ENCODE assay signal across 20 mouse cellular contexts in genomic region chr11:102179836-102180235, GRCm38 (mm10). TPM values are rescaled to one million over a fixed set of nuclear protein-coding genes. Genes with fewer than 3 reads are reported as not detected.
"Had no signal": no experiment of that assay in that cellular context is flagged by ENCODE, and none has a peak within 500 bp of the region (broad histone marks: within the 10 kb centered on the region; RNA-seq: fewer than 3 reads in every experiment).

No protein-coding gene starts in this region.

- DNase-seq: kidney, adult 18-20 months; kidney, postnatal 36 days; layer of hippocampus, adult 9-11 months; lung, adult 2 months; lung, postnatal 10 days; right cerebral cortex, postnatal 14 days; thymus, adult 2 months; thymus, postnatal 36 days had no signal

- H3K9me3 ChIP-seq: limb, embryonic 12.5 days; liver, embryonic 15.5 days; megakaryocyte, embryonic 14.5 days; midbrain, embryonic 15.5 days; neural tube, embryonic 12.5 days; stomach, embryonic 15.5 days had no signal

- H3K4me3 ChIP-seq: limb, embryonic 12.5 days; liver, embryonic 15.5 days; megakaryocyte, embryonic 14.5 days; midbrain, embryonic 15.5 days; neural tube, embryonic 12.5 days; stomach, embryonic 15.5 days had no signal

- ATAC-seq: midbrain, embryonic 15.5 days had no signal

- H3K9ac ChIP-seq: limb, embryonic 12.5 days; liver, embryonic 15.5 days; midbrain, embryonic 15.5 days; neural tube, embryonic 12.5 days; stomach, embryonic 15.5 days had no signal

- H3K27me3 ChIP-seq: limb, embryonic 12.5 days; liver, embryonic 15.5 days; megakaryocyte, embryonic 14.5 days; midbrain, embryonic 15.5 days; neural tube, embryonic 12.5 days; stomach, embryonic 15.5 days had no signal

- H3K4me2 ChIP-seq: limb, embryonic 12.5 days; liver, embryonic 11.5 days; liver, embryonic 15.5 days; midbrain, embryonic 11.5 days; midbrain, embryonic 15.5 days; neural tube, embryonic 12.5 days; stomach, embryonic 15.5 days had no signal

- H3K27ac ChIP-seq: limb, embryonic 12.5 days; liver, embryonic 15.5 days; macrophage; midbrain, embryonic 15.5 days; neural tube, embryonic 12.5 days; stomach, embryonic 15.5 days had no signal

RNA-seq across cellular contexts. Expression of gene Nags, which starts 34.5 kb away (rescaled TPM):
- total RNA-seq: layer of hippocampus, adult 18-20 months; left cerebral cortex, postnatal 36 days; monocyte, adult 5-6 weeks had no signal
- polyA plus RNA-seq: macrophage; midbrain, embryonic 11.5 days; neural tube, embryonic 12.5 days had no signal
